Mouse (Mus musculus) liver, embryonic 14.5 days (tissue): ENCODE data around the gene Kcnip3. TPM values are rescaled to one million over a fixed set of nuclear protein-coding genes. Genes with fewer than 3 reads are reported as not detected.
A peak's percentile ranks its signal among the peaks of the same experiment; 100 is the strongest.

Experiments
- ATAC-seq: fragments of 200-750 bp; cut with Nextera tagmentation; 2 replicates; pipeline ENCODE4 v1.8.0; 2017; ENCODE audit warnings: moderate number of reproducible peaks, mild to moderate bottlenecking, moderate library complexity; ENCODE audit not compliant: insufficient read depth
- DNase-seq, 3 experiments: peaks; one replicate each; pipeline ENCODE4 v3.0.0-alpha.2; 2012 to 2013; ENCODE audit warnings: low read depth in 3 of 3, low spot score in 3 of 3
- H3K27ac ChIP-seq: fragments of 300-500 bp; sonication (generic); 2 replicates; pipeline ENCODE4 v1.5.1; 2014; ENCODE audit warnings: moderate library complexity, mild to moderate bottlenecking, control low read depth, inconsistent platforms
- H3K27me3 ChIP-seq: fragments of 300-500 bp; sonication (generic); 2 replicates; pipeline ENCODE4 v1.6.1; 2014; ENCODE audit warnings: mild to moderate bottlenecking, low read length, moderate library complexity; ENCODE audit not compliant: control insufficient read depth, insufficient read depth
- H3K36me3 ChIP-seq: fragments of 300-500 bp; sonication (generic); replicated peaks from 2 replicates; pipeline ENCODE4 v1.6.1; 2014; ENCODE audit warnings: low read depth; ENCODE audit not compliant: control insufficient read depth, insufficient read depth
- H3K4me1 ChIP-seq, 2 experiments: fragments of 200-500 bp in 1 of 2; fragments of 300-500 bp in 1 of 2; sonication (generic) in 1 of 2; replicated peaks; 2 replicates each; pipeline ENCODE4 v1.6.1; 2012 to 2014; ENCODE audit warnings: antibody characterized with exemption in 1 of 2, inconsistent platforms in 1 of 2, low read length in 1 of 2; ENCODE audit not compliant: control insufficient read depth in 2 of 2, insufficient read depth in 2 of 2
- H3K4me2 ChIP-seq: fragments of 300-500 bp; sonication (generic); 2 replicates; pipeline ENCODE4 v1.6.1; 2014; ENCODE audit warnings: low read depth, mild to moderate bottlenecking, control low read depth, moderate library complexity
- H3K4me3 ChIP-seq, 2 experiments: fragments of 200-500 bp in 1 of 2; fragments of 300-500 bp in 1 of 2; sonication (generic) in 1 of 2; 2 replicates each; pipeline ENCODE4 v1.5.1; 2012 to 2014; ENCODE audit warnings: low read depth in 2 of 2, low read length in 2 of 2, mild to moderate bottlenecking in 2 of 2, control low read depth in 1 of 2, inconsistent platforms in 1 of 2, moderate library complexity in 1 of 2; ENCODE audit not compliant: insufficient read depth in 1 of 2
- H3K9ac ChIP-seq: fragments of 300-500 bp; sonication (generic); replicated peaks from 2 replicates; pipeline ENCODE4 v1.6.1; 2014; ENCODE audit warnings: mild to moderate bottlenecking, control low read depth, moderate library complexity
- H3K9me3 ChIP-seq: fragments of 300-500 bp; sonication (generic); 2 replicates; pipeline ENCODE4 v1.6.1; 2016; ENCODE audit warnings: low read length, mixed read lengths; ENCODE audit not compliant: control insufficient read depth
- CTCF ChIP-seq: IDR thresholded peaks from 2 replicates; pipeline ENCODE4 v1.5.1; 2016; ENCODE audit warnings: antibody characterized with exemption, low read depth, control low read depth
- EP300 ChIP-seq: IDR thresholded peaks from 2 replicates; pipeline ENCODE4 v1.6.1; 2016; ENCODE audit warnings: antibody characterized with exemption, low read depth
- WGBS: fragments of 180-500 bp; shearing (Covaris S2); extraction: QIAGEN DNeasy Blood & Tissue Kit; methylation state at CpG from one replicate; pipeline ENCODE4 v1.1.7; 2014; ENCODE audit not compliant: insufficient replicate concordance; 5-methylcytosine and 5-hydroxymethylcytosine counted together
- polyA plus RNA-seq, 2 experiments: library from polyadenylated mRNA; depleted of rRNA in 1 of 2; stranded (reverse) in 1 of 2; unstranded in 1 of 2; fragments of >200 nt; fragmentation: Nextera tagmentation in 1 of 2; extraction: Ambion mirVana in 1 of 2; gene quantifications; 2 replicates each; pipeline versions ENCODE4 v1.2.1 to v1.2.3; 2012 to 2014

Gene Kcnip3
- polyA plus RNA-seq (2012; rRNA removed) (0.36 and 0.38 TPM in 2 replicates), polyA plus RNA-seq (2014; fragmentation: Nextera tagmentation; extraction: Ambion mirVana) (0.42 and 0.59 TPM in 2 replicates)

DNA sequence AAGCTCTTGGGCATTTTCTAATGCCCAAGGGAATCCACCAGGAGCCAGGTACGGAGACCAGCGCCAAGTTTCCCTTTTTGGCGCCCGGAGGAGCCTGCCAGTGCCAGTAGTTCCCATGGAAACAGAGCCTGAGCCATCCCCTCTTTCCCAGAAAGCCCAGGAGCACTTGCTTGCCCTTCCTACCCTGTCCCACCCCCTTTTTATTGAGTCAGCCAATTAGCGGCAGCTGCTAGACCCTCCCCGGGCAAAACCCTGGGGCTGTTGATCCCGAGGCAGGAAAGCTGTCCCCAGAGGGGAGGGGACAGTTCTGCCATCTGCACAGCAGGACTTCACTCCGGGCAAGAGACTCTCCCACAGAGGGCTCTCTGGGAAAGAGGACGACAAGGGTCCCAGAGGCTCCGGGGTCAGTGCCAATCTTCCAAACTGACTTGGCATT is at the start of gene Kcnip3:
Gene Kcnip3, minus strand, starts transcription at position 89 of the 436 bp plus-strand sequence.
- DNase-seq: no peak
- TF ChIP-seq CTCF (no peak), EP300 (no peak)
- Histone ChIP-seq H3K4me3 (peak within 1 kb of the TSS in 1 of 2 experiments; percentile 1; a peak in 1 of 4 replicates), H3K9ac (no peak within 1 kb of the TSS), H3K9me3 (no peaks in the 10 kb centered on the region), H3K4me2 (peak within 1 kb of the TSS; percentile 15; the same call in 1 of the 2 replicates), H3K36me3 (no peaks in the 10 kb centered on the region), H3K27ac (no peak within 1 kb of the TSS), H3K27me3 (peaks cover 6% of the 10 kb centered on the region; the same call in 1 of the 2 replicates), H3K4me1 (peaks cover 0 to 3% of the 10 kb centered on the region in 2 experiments; a peak in 1 of 4 replicates)
- ATAC-seq: no peak
- WGBS: 23% methylated on average over 10 of the region's 10 CpGs

DNA sequence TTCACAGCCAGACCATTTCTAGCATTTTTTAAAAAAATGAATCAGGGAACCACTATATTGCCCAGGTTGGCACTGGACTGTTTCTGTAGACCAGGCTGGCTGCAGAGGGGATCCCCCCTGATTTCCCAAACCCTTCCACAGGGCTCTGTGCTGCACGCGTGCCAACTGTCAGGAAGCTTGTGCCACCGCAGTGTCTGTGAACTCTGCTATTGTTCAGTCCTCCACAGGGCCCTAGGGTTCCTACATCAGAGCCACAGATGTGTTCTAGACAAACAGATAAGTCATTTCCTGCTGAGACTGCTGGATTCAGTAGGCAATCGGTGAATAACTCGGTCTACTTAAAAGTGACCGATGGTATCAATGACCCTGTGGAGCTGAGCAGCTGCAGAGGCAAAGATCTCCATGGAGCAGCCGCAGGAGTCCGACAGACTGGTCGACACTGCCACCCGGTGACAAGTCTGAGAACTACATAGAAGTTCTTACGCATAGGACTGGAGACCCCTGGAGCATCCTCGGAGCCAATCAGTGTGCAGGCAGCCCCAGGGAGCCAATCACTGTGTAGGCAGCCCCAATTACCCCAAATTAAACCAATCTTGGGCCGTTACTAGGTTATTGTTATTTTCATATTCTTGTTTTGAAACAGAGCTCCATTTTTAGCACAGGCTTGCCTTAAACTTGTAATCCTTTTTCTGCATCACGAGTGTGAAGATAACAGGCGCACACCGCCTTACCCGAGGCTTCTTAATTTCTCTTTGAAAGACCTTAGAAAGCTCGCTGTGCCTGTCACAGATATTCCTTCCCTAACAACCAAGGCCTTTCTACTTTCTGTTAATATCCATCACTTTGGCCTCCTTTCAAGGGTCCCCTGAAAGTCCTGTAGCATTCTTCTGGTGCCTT is 37.4 kb upstream of the Kcnip3 start:
- Histone ChIP-seq H3K36me3 (no peaks in the 10 kb centered on the region), H3K9me3 (no peaks in the 10 kb centered on the region), H3K27me3 (no peaks in the 10 kb centered on the region), H3K4me2 (no peak overlapping the region; the same call in 1 of the 2 replicates), H3K4me1 (no peaks in the 10 kb centered on the region), H3K4me3 (no peak overlapping the region), H3K27ac (no peak overlapping the region), H3K9ac (no peak overlapping the region)
- ATAC-seq: peak; percentile 64
- TF ChIP-seq CTCF (peak; percentile 78), EP300 (no peak)
- peak; percentile 22 to 33 (median 31) for DNase-seq
- 15% methylated on average over 18 of the region's 18 CpGs for WGBS

- H3K27me3 ChIP-seq: no peaks in the 10 kb centered on the region
- H3K4me3 ChIP-seq: no peak overlapping the region
- 38% methylated on average over 5 of the region's 5 CpGs for WGBS
- H3K4me2 ChIP-seq: no peak overlapping the region
- H3K27ac ChIP-seq: no peak overlapping the region
- peaks cover 0 to 8% of the 10 kb centered on the region in 2 experiments; a peak in 3 of 4 replicates for H3K4me1 ChIP-seq
- ATAC-seq: no peak
- H3K9me3 ChIP-seq: no peaks in the 10 kb centered on the region
- TF ChIP-seq CTCF (peak; percentile 55), EP300 (no peak)
- no peak overlapping the region for H3K9ac ChIP-seq
- DNase-seq: no peak
- no peaks in the 10 kb centered on the region for H3K36me3 ChIP-seq
These were observed 29.2 kb upstream of the Kcnip3 start for GRCm38 (mm10) chr2:127551078-127551477.

GRCm38 (mm10) chr2:127550446-127550845 is 28.6 kb upstream of the Kcnip3 start:
- DNase-seq: no peak
- H3K4me2 ChIP-seq: no peak overlapping the region
- no peaks in the 10 kb centered on the region for H3K9me3 ChIP-seq
- no peak overlapping the region for H3K4me3 ChIP-seq
- no peaks in the 10 kb centered on the region for H3K27me3 ChIP-seq
- TF ChIP-seq CTCF: no peak
- TF ChIP-seq EP300: no peak
- H3K4me1 ChIP-seq: peaks cover 0 to 8% of the 10 kb centered on the region in 2 experiments; a peak in 3 of 4 replicates
- no peak overlapping the region for H3K9ac ChIP-seq
- no peak overlapping the region for H3K27ac ChIP-seq
- no peaks in the 10 kb centered on the region for H3K36me3 ChIP-seq
- WGBS: 48% methylated on average over 1 of the region's 1 CpGs
- ATAC-seq: no peak

DNA sequence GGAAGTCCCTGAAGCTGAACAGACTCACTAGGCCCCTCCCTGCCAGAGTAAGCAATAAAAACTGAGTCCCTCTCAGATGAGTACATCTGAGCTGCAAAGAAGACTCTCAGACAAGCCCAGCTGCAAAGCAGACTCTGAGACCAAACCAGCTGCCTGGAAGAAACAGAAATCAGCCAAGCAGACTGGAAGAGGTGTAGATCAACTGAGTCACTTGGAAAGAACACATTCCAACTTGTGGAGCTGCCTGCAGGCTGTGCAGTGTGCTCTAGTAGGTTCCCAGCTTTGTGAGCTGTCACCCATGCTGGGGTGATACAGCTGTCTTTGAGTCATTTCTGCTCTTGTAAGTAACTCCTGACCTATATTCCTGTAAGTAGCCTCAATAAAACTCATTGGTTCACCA is 27.8 kb upstream of the Kcnip3 start:
- Histone ChIP-seq H3K9me3 (no peaks in the 10 kb centered on the region), H3K4me3 (no peak overlapping the region), H3K4me1 (peaks cover 0 to 8% of the 10 kb centered on the region in 2 experiments; a peak in 3 of 4 replicates), H3K4me2 (no peak overlapping the region), H3K27ac (no peak overlapping the region), H3K9ac (no peak overlapping the region), H3K36me3 (no peaks in the 10 kb centered on the region), H3K27me3 (no peaks in the 10 kb centered on the region)
- DNase-seq (no peak), ATAC-seq (no peak)
- TF ChIP-seq CTCF (no peak), EP300 (no peak)
